Mouse (Mus musculus): ENCODE results near the gene Vwa8. TPM values are rescaled to one million over a fixed set of nuclear protein-coding genes. Genes with fewer than 3 reads are reported as not detected.

Gene Vwa8
- total and polyA plus RNA-seq, 3 experiments: 12.4 to 17.5 (median 15.9) TPM

GRCm38 (mm10) chr14:79076560-79077300 lies 227.9 kb downstream of the Vwa8 start:
- no peaks in the 10 kb centered on the region for H3K79me2 ChIP-seq (replicated peaks; ENCODE audit: control insufficient read depth, extremely low read depth, insufficient read depth, poor library complexity, severe bottlenecking)
- DNase-seq (ENCODE audit: extremely low read depth): no peak

GRCm38 (mm10) chr14:79083573-79083972 lies 234.7 kb downstream of the Vwa8 start:
- no peak for DNase-seq (ENCODE audit: extremely low read depth)
- in situ Hi-C loops (cut with MboI; ENCODE audit: low pct_ligation_motif_present, low pct_unique_long_range_greater_than_20kb, low sequenced_read_pairs) (no loop called here), dilution Hi-C loops (cut with MboI; ENCODE audit: extremely low pct_ligation_motif_present, extremely low pct_unique_long_range_greater_than_20kb, low sequenced_read_pairs) (no loop called here)
- Histone ChIP-seq H3K27ac (ENCODE audit: insufficient read depth, low read depth) (no peak overlapping the region), H3K9ac (ENCODE audit: insufficient read depth, low read depth) (no peak overlapping the region), H3K9me3 (replicated peaks; ENCODE audit: low read length) (no peaks in the 10 kb centered on the region), H3K4me1 (ENCODE audit: control insufficient read depth in 1 of 2, insufficient read depth in 2 of 2) (peaks cover 0 to 5% of the 10 kb centered on the region in 2 experiments; a peak in 1 of 4 replicates), H3K36me3 (replicated peaks in 1 of 2; ENCODE audit: control insufficient read depth in 1 of 2, insufficient read depth in 1 of 2, low read length in 1 of 2) (peaks cover 4 to 19% of the 10 kb centered on the region in 2 experiments), H3K79me2 (replicated peaks; ENCODE audit: control insufficient read depth, extremely low read depth, insufficient read depth, poor library complexity, severe bottlenecking) (no peaks in the 10 kb centered on the region), H3K4me2 (ENCODE audit: insufficient read depth, low read depth, poor library complexity, severe bottlenecking) (no peak overlapping the region), H3K4me3 (replicated peaks in 1 of 3; ENCODE audit: low read depth in 2 of 3, low read length in 2 of 3, poor library complexity in 1 of 3) (no peak overlapping the region), H3K27me3 (replicated peaks) (no peaks in the 10 kb centered on the region)
- no peak for TF ChIP-seq POLR2AphosphoS2 (IDR thresholded peaks at IDR 0.05; ENCODE audit: low read depth, low read length)
- TF ChIP-seq MYC (IDR thresholded peaks at IDR 0.05; ENCODE audit: low read depth, low read length): no peak
- no peak for TF ChIP-seq USF2 (conservative IDR thresholded peaks at IDR 0.05; ENCODE audit: low read depth, low read length)
- TF ChIP-seq CTCF (conservative IDR thresholded peaks at IDR 0.05 in 1 of 2, IDR thresholded peaks at IDR 0.05 in 1 of 2; ENCODE audit: low read depth in 2 of 2, low read length in 2 of 2): no peak
- no peak for TF ChIP-seq CHD2 (IDR thresholded peaks at IDR 0.05; ENCODE audit: low read length)
- no peak for TF ChIP-seq ZKSCAN1 (IDR thresholded peaks at IDR 0.05; ENCODE audit: borderline replicate concordance, low read depth, low read length)

More at GRCm38 (mm10) chr14:79076560-79077300, 227.9 kb downstream of the Vwa8 start:
- Histone ChIP-seq H3K4me3 (replicated peaks in 1 of 3; ENCODE audit: low read depth in 2 of 3, low read length in 2 of 3, poor library complexity in 1 of 3) (no peak overlapping the region), H3K27ac (ENCODE audit: insufficient read depth, low read depth) (no peak overlapping the region), H3K4me2 (ENCODE audit: insufficient read depth, low read depth, poor library complexity, severe bottlenecking) (no peak overlapping the region), H3K27me3 (replicated peaks) (no peaks in the 10 kb centered on the region), H3K9me3 (replicated peaks; ENCODE audit: low read length) (no peaks in the 10 kb centered on the region), H3K36me3 (replicated peaks in 1 of 2; ENCODE audit: control insufficient read depth in 1 of 2, insufficient read depth in 1 of 2, low read length in 1 of 2) (peaks cover 0 to 13% of the 10 kb centered on the region in 2 experiments), H3K4me1 (ENCODE audit: control insufficient read depth in 1 of 2, insufficient read depth in 2 of 2) (no peaks in the 10 kb centered on the region), H3K9ac (ENCODE audit: insufficient read depth, low read depth) (no peak overlapping the region)
- dilution Hi-C loops (cut with MboI; ENCODE audit: extremely low pct_ligation_motif_present, extremely low pct_unique_long_range_greater_than_20kb, low sequenced_read_pairs): no loop called here
- TF ChIP-seq USF2 (conservative IDR thresholded peaks at IDR 0.05; ENCODE audit: low read depth, low read length): no peak
- no peak for TF ChIP-seq NELFE (IDR thresholded peaks at IDR 0.05; ENCODE audit: low read depth, low read length)
- no peak for TF ChIP-seq USF1 (IDR thresholded peaks at IDR 0.05; ENCODE audit: low read depth, low read length)
- in situ Hi-C loops (cut with MboI; ENCODE audit: low pct_ligation_motif_present, low pct_unique_long_range_greater_than_20kb, low sequenced_read_pairs): no loop called here

- in situ Hi-C loops (cut with MboI; ENCODE audit: low pct_ligation_motif_present, low pct_unique_long_range_greater_than_20kb, low sequenced_read_pairs): no loop called here
- Histone ChIP-seq H3K4me1 (ENCODE audit: control insufficient read depth in 1 of 2, insufficient read depth in 2 of 2) (peaks cover 9 to 25% of the 10 kb centered on the region in 2 experiments), H3K4me3 (replicated peaks in 1 of 3; ENCODE audit: low read depth in 2 of 3, low read length in 2 of 3, poor library complexity in 1 of 3) (no peak overlapping the region), H3K27ac (ENCODE audit: insufficient read depth, low read depth) (no peak overlapping the region), H3K9ac (ENCODE audit: insufficient read depth, low read depth) (no peak overlapping the region), H3K36me3 (replicated peaks in 1 of 2; ENCODE audit: control insufficient read depth in 1 of 2, insufficient read depth in 1 of 2, low read length in 1 of 2) (peaks cover 4 to 20% of the 10 kb centered on the region in 2 experiments), H3K9me3 (replicated peaks; ENCODE audit: low read length) (no peaks in the 10 kb centered on the region), H3K27me3 (replicated peaks) (no peaks in the 10 kb centered on the region), H3K79me2 (replicated peaks; ENCODE audit: control insufficient read depth, extremely low read depth, insufficient read depth, poor library complexity, severe bottlenecking) (no peaks in the 10 kb centered on the region), H3K4me2 (ENCODE audit: insufficient read depth, low read depth, poor library complexity, severe bottlenecking) (no peak overlapping the region)
- no peak for DNase-seq (ENCODE audit: extremely low read depth)
- dilution Hi-C loops (cut with MboI; ENCODE audit: extremely low pct_ligation_motif_present, extremely low pct_unique_long_range_greater_than_20kb, low sequenced_read_pairs): no loop called here
- no peak for TF ChIP-seq CHD2 (IDR thresholded peaks at IDR 0.05; ENCODE audit: low read length)
- TF ChIP-seq MAZ (IDR thresholded peaks at IDR 0.05; ENCODE audit: low read depth, low read length): no peak
- no peak for TF ChIP-seq JUN (IDR thresholded peaks at IDR 0.05; ENCODE audit: insufficient read depth, low read depth, low read length)
- no peak for TF ChIP-seq JUND (conservative IDR thresholded peaks at IDR 0.05; ENCODE audit: low read depth, low read length)
- no peak for TF ChIP-seq ZC3H11A (IDR thresholded peaks at IDR 0.05; ENCODE audit: low read depth, low read length)
- no peak for TF ChIP-seq SMC3 (IDR thresholded peaks at IDR 0.05; ENCODE audit: low read depth, low read length)
- TF ChIP-seq PAX5 (IDR thresholded peaks at IDR 0.05; ENCODE audit: low read length): no peak
- TF ChIP-seq POLR2AphosphoS2 (IDR thresholded peaks at IDR 0.05; ENCODE audit: low read depth, low read length): no peak
- no peak for TF ChIP-seq ETS1 (conservative IDR thresholded peaks at IDR 0.05; ENCODE audit: low read depth, low read length)
- no peak for TF ChIP-seq POLR2A (IDR thresholded peaks at IDR 0.05; ENCODE audit: low read depth, low read length)
- TF ChIP-seq MAX (IDR thresholded peaks at IDR 0.05; ENCODE audit: low read length): no peak
- no peak for TF ChIP-seq ZNF384 (IDR thresholded peaks at IDR 0.05; ENCODE audit: low read depth, low read length)
- TF ChIP-seq NELFE (IDR thresholded peaks at IDR 0.05; ENCODE audit: low read depth, low read length): no peak
- no peak for TF ChIP-seq MYC (IDR thresholded peaks at IDR 0.05; ENCODE audit: low read depth, low read length)
- TF ChIP-seq TCF12 (IDR thresholded peaks at IDR 0.05; ENCODE audit: low read depth, low read length): no peak
- no peak for TF ChIP-seq NRF1 (IDR thresholded peaks at IDR 0.05; ENCODE audit: low read depth, low read length)
- no peak for TF ChIP-seq ZKSCAN1 (IDR thresholded peaks at IDR 0.05; ENCODE audit: borderline replicate concordance, low read depth, low read length)
- TF ChIP-seq TBP (conservative IDR thresholded peaks at IDR 0.05; ENCODE audit: low read depth, low read length): no peak
These were observed 237.2 kb downstream of the Vwa8 start for GRCm38 (mm10) chr14:79086006-79086405.

Measured in CH12.LX (cell line).